Mouse (Mus musculus) brain, embryonic 14.5 days (tissue): ENCODE data around the gene Crb1. TPM values are rescaled to one million over a fixed set of nuclear protein-coding genes. Genes with fewer than 3 reads are reported as not detected.

ENCODE experiments used
- DNase-seq: peaks from one replicate; pipeline ENCODE4 v3.0.0-alpha.2; 2011; ENCODE audit warnings: low read depth
- CTCF ChIP-seq: fragments of 200-500 bp; IDR thresholded peaks from 2 replicates; pipeline ENCODE4 v1.5.1; 2012; ENCODE audit warnings: inconsistent platforms, mild to moderate bottlenecking, moderate library complexity, borderline replicate concordance; ENCODE audit not compliant: insufficient read depth, insufficient read length; ENCODE audit errors: extremely low read depth
- POLR2A ChIP-seq: fragments of 200-500 bp; IDR thresholded peaks from 2 replicates; pipeline ENCODE4 v1.6.1; 2012; ENCODE audit warnings: mild to moderate bottlenecking, inconsistent platforms, borderline replicate concordance; ENCODE audit not compliant: poor library complexity, insufficient read depth, insufficient read length, severe bottlenecking; ENCODE audit errors: extremely low read depth
- polyA plus RNA-seq: library from polyadenylated mRNA; depleted of rRNA; stranded (reverse); fragments of >200 nt; gene quantifications from 2 replicates; pipeline ENCODE4 v1.2.3, GENCODE M21; 2012

Gene Crb1
- polyA plus RNA-seq, 1 experiment = 4.4 TPM

GRCm38 (mm10) chr1:139255581-139255980 is 121.3 kb downstream of the Crb1 start:
- TF ChIP-seq CTCF (no peak), POLR2A (no peak)
- DNase-seq = no peak

GRCm38 (mm10) chr1:139252041-139252440 is 124.9 kb downstream of the Crb1 start:
- TF ChIP-seq CTCF = no peak
- TF ChIP-seq POLR2A = no peak
- DNase-seq = no peak

DNA sequence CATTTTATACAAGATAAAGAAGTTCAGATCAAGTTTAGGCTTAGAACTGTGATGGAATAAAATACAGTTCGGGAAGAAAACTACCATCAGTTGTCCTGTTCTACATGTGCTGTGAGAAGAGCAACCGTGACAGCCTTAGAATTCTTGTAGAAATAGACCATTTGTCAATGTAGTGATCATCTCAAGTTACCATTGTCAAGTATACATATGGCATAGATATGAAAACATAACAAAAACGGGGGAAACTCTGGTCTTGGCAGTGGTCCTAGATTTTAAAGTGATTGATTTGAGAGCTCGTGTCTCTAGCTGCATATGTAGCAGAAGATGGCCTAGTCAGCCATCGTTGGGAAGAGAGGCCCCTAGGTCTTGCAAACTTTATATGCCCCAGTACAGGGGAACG is 127.7 kb downstream of the Crb1 start:
- peak; percentile 24 for DNase-seq
- TF ChIP-seq CTCF (no peak), POLR2A (no peak)

GRCm38 (mm10) chr1:139246723-139247380 is 130.0 kb downstream of the Crb1 start:
- DNase-seq = no peak
- TF ChIP-seq CTCF (no peak), POLR2A (no peak)

DNA sequence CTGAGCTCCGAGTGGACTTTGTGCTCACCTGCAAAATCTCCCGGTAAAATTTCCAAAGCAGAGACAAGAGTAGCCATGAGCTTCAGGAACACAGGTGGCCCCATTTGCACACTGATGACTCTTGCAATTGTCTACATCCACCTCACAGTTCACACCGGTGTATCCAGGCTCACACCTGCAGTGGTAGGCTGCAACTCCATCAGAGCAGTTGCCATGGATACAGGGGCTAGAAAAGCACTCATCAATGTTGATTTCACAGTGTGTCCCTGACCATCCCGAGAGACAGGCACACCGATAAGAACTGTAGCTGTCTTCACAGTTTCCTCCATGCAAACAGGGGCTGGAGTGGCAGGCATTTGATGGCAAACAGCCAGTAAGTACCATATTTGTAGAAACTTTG is 140.1 kb downstream of the Crb1 start:
- TF ChIP-seq POLR2A (no peak), CTCF (no peak)
- DNase-seq = peak; percentile 43

- DNase-seq = no peak
- no peak for TF ChIP-seq POLR2A
- no peak for TF ChIP-seq CTCF
Observed at GRCm38 (mm10) chr1:139234611-139235568, 142.0 kb downstream of the Crb1 start.

DNA sequence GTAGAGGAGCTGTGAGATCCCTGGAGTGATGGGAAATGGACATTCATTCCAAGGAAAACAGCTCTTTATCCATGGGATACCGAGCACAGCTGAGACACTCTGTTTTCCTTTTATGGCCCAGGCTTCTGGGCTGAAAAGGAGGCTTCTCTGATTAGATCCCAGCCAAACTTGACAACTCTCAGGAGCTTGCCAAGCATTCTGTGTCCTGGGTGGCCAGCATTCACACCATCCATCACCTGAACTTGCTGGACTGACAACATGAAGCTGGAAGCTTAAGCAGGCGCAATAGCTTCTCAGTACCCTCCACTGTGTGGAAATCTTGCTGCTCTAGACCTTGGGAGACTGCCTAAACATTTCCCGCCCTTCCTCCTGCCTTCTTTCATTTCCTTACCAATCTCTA is 144.3 kb downstream of the Crb1 start:
- TF ChIP-seq CTCF (no peak), POLR2A (no peak)
- DNase-seq = no peak

- DNase-seq = no peak
- TF ChIP-seq CTCF (no peak), POLR2A (no peak)
Observed at GRCm38 (mm10) chr1:139224309-139224949, 152.5 kb downstream of the Crb1 start.

DNA sequence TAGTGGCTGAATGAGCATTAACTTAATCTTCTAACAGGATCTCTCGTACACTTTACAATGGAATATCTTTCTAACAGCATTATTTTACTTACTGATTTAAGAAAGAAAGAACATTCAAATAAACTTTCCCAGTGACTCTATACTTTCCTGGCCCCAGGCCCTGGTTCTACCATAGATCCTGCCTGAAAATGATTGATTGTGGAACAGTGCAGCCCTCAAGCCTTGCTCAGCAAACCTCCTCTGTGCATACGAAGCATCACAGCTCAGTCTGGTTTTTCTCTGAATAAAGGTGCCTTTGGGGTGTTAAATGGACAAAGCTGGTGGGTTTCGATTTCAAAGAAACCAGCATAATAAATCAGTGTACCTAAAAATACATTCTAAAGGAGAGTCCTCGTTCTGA is 153.1 kb downstream of the Crb1 start:
- no peak for TF ChIP-seq POLR2A
- TF ChIP-seq CTCF = no peak

GRCm38 (mm10) chr1:139215311-139215710 is 161.6 kb downstream of the Crb1 start:
- no peak for DNase-seq
- TF ChIP-seq CTCF = no peak
- TF ChIP-seq POLR2A = no peak

More for the DNA sequence above, 153.1 kb downstream of the Crb1 start:
- no peak for DNase-seq

DNA sequence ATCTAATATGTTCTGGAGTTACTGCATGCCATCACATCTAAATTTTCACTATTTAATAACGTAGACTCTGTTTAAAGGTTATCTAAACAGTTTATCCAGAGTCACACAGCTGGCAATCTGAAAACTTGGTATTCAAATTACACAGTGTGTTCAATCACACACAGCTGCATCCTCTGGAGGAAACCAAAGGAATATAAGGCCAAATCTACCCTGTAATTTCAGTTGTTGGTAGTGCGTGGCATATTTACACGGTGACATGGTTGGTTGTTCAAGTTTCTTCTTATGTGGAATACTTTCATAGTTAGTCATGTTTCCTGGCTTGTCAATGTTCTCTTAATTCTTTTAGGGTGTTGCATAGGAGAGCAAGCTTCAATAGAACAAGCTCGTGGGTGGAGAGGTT is 166.4 kb downstream of the Crb1 start:
- no peak for TF ChIP-seq POLR2A
- no peak for TF ChIP-seq CTCF
- peak; percentile 19 for DNase-seq

GRCm38 (mm10) chr1:139209796-139210195 is 167.1 kb downstream of the Crb1 start:
- no peak for TF ChIP-seq POLR2A
- TF ChIP-seq CTCF = no peak
- DNase-seq = peak; percentile 89

GRCm38 (mm10) chr1:139206259-139206658 is 170.6 kb downstream of the Crb1 start:
- DNase-seq = no peak
- TF ChIP-seq POLR2A (no peak), CTCF (no peak)
